Mouse (Mus musculus) kidney, embryonic 15.5 days (tissue): ENCODE data around the gene Tsacc. TPM values are rescaled to one million over a fixed set of nuclear protein-coding genes. Genes with fewer than 3 reads are reported as not detected.

Source experiments
- ATAC-seq: fragments of 200-750 bp; cut with Nextera tagmentation; replicated peaks from 2 replicates; pipeline ENCODE4 v1.8.0; 2017; ENCODE audit warnings: moderate TSS enrichment; ENCODE audit not compliant: low FRiP score
- H3K27ac ChIP-seq: fragments of 300-500 bp; sonication (generic); 2 replicates; pipeline ENCODE4 v1.5.1; 2015; ENCODE audit warnings: mild to moderate bottlenecking, inconsistent platforms
- H3K27me3 ChIP-seq: fragments of 300-500 bp; sonication (generic); 2 replicates; pipeline ENCODE4 v1.6.1; 2015; ENCODE audit warnings: inconsistent platforms
- H3K36me3 ChIP-seq: fragments of 300-500 bp; sonication (generic); 2 replicates; pipeline ENCODE4 v1.6.1; 2015; ENCODE audit warnings: inconsistent platforms
- H3K4me1 ChIP-seq: fragments of 300-500 bp; sonication (generic); 2 replicates; pipeline ENCODE4 v1.6.1; 2015; ENCODE audit warnings: inconsistent platforms
- H3K4me2 ChIP-seq: fragments of 300-500 bp; sonication (generic); 2 replicates; pipeline ENCODE4 v1.6.1; 2015; ENCODE audit warnings: moderate library complexity, mild to moderate bottlenecking, inconsistent platforms
- H3K4me3 ChIP-seq: fragments of 300-500 bp; sonication (generic); replicated peaks from 2 replicates; pipeline ENCODE4 v1.5.1; 2015; ENCODE audit warnings: mild to moderate bottlenecking, inconsistent platforms
- H3K9ac ChIP-seq: fragments of 300-500 bp; sonication (generic); 2 replicates; pipeline ENCODE4 v1.6.1; 2015; ENCODE audit warnings: mild to moderate bottlenecking, inconsistent platforms
- H3K9me3 ChIP-seq: fragments of 300-500 bp; sonication (generic); replicated peaks from 2 replicates; pipeline ENCODE4 v1.6.1; 2016; ENCODE audit warnings: inconsistent platforms
- WGBS: fragments of 180-500 bp; shearing (Covaris S2); methylation state at CpG from one replicate; pipeline ENCODE4 v1.1.7; 2015; ENCODE audit warnings: mixed read lengths; 5-methylcytosine and 5-hydroxymethylcytosine counted together
- polyA plus RNA-seq: library from polyadenylated mRNA; unstranded; fragments of >200 nt; fragmentation: Nextera tagmentation; extraction: Ambion mirVana; gene quantifications from 2 replicates; pipeline ENCODE4 v1.2.1, GENCODE M21; 2015

Tsacc gene
- polyA plus RNA-seq, 1 experiment from 2014 or later = 12.9 TPM

GRCm38 (mm10) chr3:88235216-88235615 lies 61.6 kb downstream of the Tsacc start:
- H3K9me3 ChIP-seq = no peaks in the 10 kb centered on the region
- H3K4me2 ChIP-seq = no peak overlapping the region
- no peak overlapping the region for H3K4me3 ChIP-seq
- 13% methylated on average over 3 of the region's 3 CpGs for WGBS
- no peak for ATAC-seq
- no peak overlapping the region for H3K9ac ChIP-seq
- H3K27me3 ChIP-seq = peaks cover 85% of the 10 kb centered on the region
- no peak overlapping the region for H3K27ac ChIP-seq
- H3K36me3 ChIP-seq = no peaks in the 10 kb centered on the region
- peaks cover 22% of the 10 kb centered on the region for H3K4me1 ChIP-seq

- Histone ChIP-seq H3K9ac (no peak overlapping the region), H3K27me3 (peaks cover 84% of the 10 kb centered on the region), H3K27ac (no peak overlapping the region), H3K9me3 (no peaks in the 10 kb centered on the region), H3K36me3 (no peaks in the 10 kb centered on the region), H3K4me3 (no peak overlapping the region), H3K4me2 (no peak overlapping the region), H3K4me1 (peaks cover 29% of the 10 kb centered on the region)
- no peak for ATAC-seq
- WGBS = 36% methylated on average over 8 of the region's 8 CpGs
These were observed 62.8 kb downstream of the Tsacc start for GRCm38 (mm10) chr3:88234041-88234440.

- no peaks in the 10 kb centered on the region for H3K9me3 ChIP-seq
- H3K4me2 ChIP-seq = no peak overlapping the region
- no peaks in the 10 kb centered on the region for H3K36me3 ChIP-seq
- 26% methylated on average over 7 of the region's 7 CpGs for WGBS
- H3K27ac ChIP-seq = no peak overlapping the region
- no peak overlapping the region for H3K4me3 ChIP-seq
- H3K4me1 ChIP-seq = peaks cover 30% of the 10 kb centered on the region
- no peak for ATAC-seq
- peaks cover 76% of the 10 kb centered on the region for H3K27me3 ChIP-seq
- no peak overlapping the region for H3K9ac ChIP-seq
These were observed 63.7 kb downstream of the Tsacc start for GRCm38 (mm10) chr3:88232851-88233649.

Other genes starting within 250 kb of the Tsacc start
- gene Naxe, start 238.5 kb downstream of the Tsacc start, polyA plus RNA-seq = 164 and 174 TPM in 2 replicates
- gene Ttc24, start 218.7 kb downstream of the Tsacc start, polyA plus RNA-seq = not detected in 2 replicates
- 18.5 and 22.1 TPM in 2 replicates for gene Iqgap3, start 215.0 kb downstream of the Tsacc start, polyA plus RNA-seq
- 18.5 and 21.5 TPM in 2 replicates for gene Mef2d, start 154.6 kb downstream of the Tsacc start, polyA plus RNA-seq
- gene Rhbg, start 42.3 kb downstream of the Tsacc start, polyA plus RNA-seq = 6.5 and 6.6 TPM in 2 replicates
- 2.5 and 2.9 TPM in 2 replicates for gene Gm38392, start 9.8 kb downstream of the Tsacc start, polyA plus RNA-seq
- 587 and 599 TPM in 2 replicates for gene Cct3, start 117 bp upstream of the Tsacc start, polyA plus RNA-seq
- 226 and 234 TPM in 2 replicates for gene Glmp, start 28.0 kb upstream of the Tsacc start, polyA plus RNA-seq
- 5.2 and 6.6 TPM in 2 replicates for gene Tmem79, start 39.1 kb upstream of the Tsacc start, polyA plus RNA-seq
- 56.3 and 63.1 TPM in 2 replicates for gene Smg5, start 39.3 kb upstream of the Tsacc start, polyA plus RNA-seq
- gene Paqr6, start 67.6 kb upstream of the Tsacc start, polyA plus RNA-seq = 11.9 and 14.5 TPM in 2 replicates
- gene Bglap3, start 75.7 kb upstream of the Tsacc start, polyA plus RNA-seq = 0.39 and 0.48 TPM in 2 replicates
- gene Bglap2, start 81.7 kb upstream of the Tsacc start, polyA plus RNA-seq = 3.4 TPM in 1 of 2 replicates, not detected in the other
- gene Bglap, start 87.5 kb upstream of the Tsacc start, polyA plus RNA-seq = 5.6 TPM in 1 of 2 replicates, not detected in the other
- 152 TPM in 2 replicates for gene Pmf1, start 113.3 kb upstream of the Tsacc start, polyA plus RNA-seq
- 17.5 and 17.6 TPM in 2 replicates for gene Slc25a44, start 128.1 kb upstream of the Tsacc start, polyA plus RNA-seq
- gene Sema4a, start 164.2 kb upstream of the Tsacc start, polyA plus RNA-seq = 14.0 and 14.7 TPM in 2 replicates
- 89.2 and 92.0 TPM in 2 replicates for gene Lmna, start 213.0 kb upstream of the Tsacc start, polyA plus RNA-seq
- gene Mex3a, start 235.4 kb upstream of the Tsacc start, polyA plus RNA-seq = 20.9 and 22.0 TPM in 2 replicates